Mouse (Mus musculus) bone marrow macrophage, adult 2 months (primary cell): ENCODE results near the gene Dip2c.

ENCODE experiments used
- CTCF ChIP-seq: IDR thresholded peaks from 2 replicates; pipeline ENCODE4 v1.5.1; 2012; ENCODE audit warnings: low read depth, mild to moderate bottlenecking, low read length, moderate library complexity
- POLR2A ChIP-seq: IDR thresholded peaks from 2 replicates; pipeline ENCODE4 v1.6.1; 2012; ENCODE audit warnings: mild to moderate bottlenecking, low read depth, low read length, borderline replicate concordance

- TF ChIP-seq CTCF (no peak), POLR2A (no peak)
Observed at GRCm38 (mm10) chr13:9299657-9300056, 23.3 kb downstream of the Dip2c start.
